ENCODE assay signal across 11 mouse cellular contexts in the genomic region with DNA sequence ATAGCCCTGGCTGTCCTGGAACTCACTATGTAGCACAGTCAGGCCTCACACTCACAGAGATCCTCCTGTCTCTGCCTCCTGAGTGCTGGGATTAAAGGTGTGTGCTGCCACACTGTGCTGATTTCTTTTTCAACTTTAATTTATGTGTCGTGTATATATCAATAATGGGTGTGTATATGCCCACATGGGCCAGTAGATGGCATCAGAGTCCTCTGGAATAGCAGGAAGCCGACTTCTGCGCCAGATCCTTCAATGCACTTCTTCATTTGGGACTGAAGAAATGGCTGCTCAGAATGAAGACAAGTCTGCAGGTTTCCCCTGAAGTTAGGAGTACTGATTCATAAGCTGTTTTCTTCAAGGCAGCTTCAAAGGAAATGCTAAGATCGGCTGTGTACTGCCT. TPM values are rescaled to one million over a fixed set of nuclear protein-coding genes. Genes with fewer than 3 reads are reported as not detected.
DNase-seq lines count a peak whose midpoint lies in the region; ATAC-seq lines count a peak whose summit lies in the region.
"Had no signal": no experiment of that assay in that cellular context is flagged by ENCODE, and none has a peak within 500 bp of the region (broad histone marks: within the 10 kb centered on the region; RNA-seq: fewer than 3 reads in every experiment).

No protein-coding gene starts in this region.

- no peaks in the 10 kb centered on the region for H3K4me1 ChIP-seq in heart, embryonic 11.5 days (ENCODE audit: control insufficient read depth, insufficient read depth, low read length)
- H3K4me1 ChIP-seq: neural tube, embryonic 13.5 days had no signal

- H3K27me3 ChIP-seq in heart, embryonic 11.5 days (ENCODE audit: control insufficient read depth, insufficient read depth, low read length), result no peaks in the 10 kb centered on the region
- H3K27me3 ChIP-seq in splenic B cell, adult 2 months (ENCODE audit: control insufficient read depth, insufficient read depth, low read length, poor library complexity, severe bottlenecking), result no peaks in the 10 kb centered on the region
- H3K27me3 ChIP-seq: neural tube, embryonic 13.5 days had no signal

- H3K27ac ChIP-seq in heart, embryonic 11.5 days (ENCODE audit: low read depth, low read length), result no peak overlapping the region
- H3K27ac ChIP-seq: neural tube, embryonic 13.5 days had no signal

- no peaks in the 10 kb centered on the region for H3K36me3 ChIP-seq in heart, embryonic 11.5 days (ENCODE audit: control insufficient read depth, insufficient read depth, low read length)
- H3K36me3 ChIP-seq in splenic B cell, adult 2 months (ENCODE audit: control insufficient read depth, insufficient read depth, low read length, poor library complexity, severe bottlenecking), result no peaks in the 10 kb centered on the region
- H3K36me3 ChIP-seq: neural tube, embryonic 13.5 days had no signal

- H3K9me3 ChIP-seq in heart, embryonic 11.5 days (replicated peaks; ENCODE audit: control insufficient read depth, low read length), result 0 out of 2 replicates have a peak, but pooled peaks cover 2% of the 10 kb centered on the region

- H3K4me3 ChIP-seq in heart, embryonic 11.5 days (ENCODE audit: low read depth, low read length), result no peak overlapping the region
- H3K4me3 ChIP-seq: neural tube, embryonic 13.5 days had no signal

- peak; percentile 13 to 34 for DNase-seq in heart, postnatal 10 days
- peak; percentile 12 for DNase-seq in thymus, postnatal 0 days (ENCODE audit: low spot score)
- DNase-seq in thymus, postnatal 10 days (ENCODE audit: low spot score in 2 of 2), result no peak
- peak; percentile 34 for DNase-seq in forelimb bud, embryonic 11.5 days (ENCODE audit: low read depth, low spot score)
- peak; percentile 79 for DNase-seq in splenic B cell, adult 2 months (ENCODE audit: low read depth, low spot score)
- no peak for DNase-seq in heart, postnatal 25 days (ENCODE audit: low spot score)
- DNase-seq in gastrocnemius, postnatal 10 days, result no peak

- no peak for ATAC-seq in heart, embryonic 11.5 days (replicated peaks; ENCODE audit: insufficient number of reproducible peaks, low FRiP score, low TSS enrichment)
- ATAC-seq: activated CD4-positive, CD25-positive, alpha-beta regulatory T cell, adult 4 months had no signal

- WGBS in heart, embryonic 11.5 days (ENCODE audit: insufficient replicate concordance), result 44% methylated on average over 4 of the region's 4 CpGs

- no peak overlapping the region for H3K9ac ChIP-seq in heart, embryonic 11.5 days (ENCODE audit: low read depth, low read length)
- H3K9ac ChIP-seq: neural tube, embryonic 13.5 days had no signal

- H3K4me2 ChIP-seq in heart, embryonic 11.5 days, result no peak overlapping the region
- H3K4me2 ChIP-seq: neural tube, embryonic 13.5 days had no signal

- intact Hi-C loops in heart, postnatal 10 days (cut with DNase I), result no loop called here
- intact Hi-C loops in heart, postnatal 25 days (cut with DNase I), result no loop called here

RNA-seq across cellular contexts. Expression of a gene that starts 30.4 kb away (rescaled TPM):
- total RNA-seq in heart, postnatal 10 days (2021), result under 1 TPM in 1 of 2 experiments, not detected in 1; 0.38 TPM
- not detected in 2 replicates for polyA plus RNA-seq in heart, embryonic 11.5 days (2014; fragmentation: Nextera tagmentation; extraction: Ambion mirVana)
- polyA plus RNA-seq in thymus, postnatal 0 days (2015; fragmentation: Nextera tagmentation; extraction: Ambion mirVana), result 0.05 and 0.10 TPM in 2 replicates
- total RNA-seq in heart, postnatal 25 days (2021), result under 1 TPM; 0.18 to 0.34 TPM
- total RNA-seq in gastrocnemius, postnatal 10 days (2021), result under 1 TPM in 1 of 2 experiments, not detected in 1; 0.16 TPM
- polyA plus RNA-seq: activated CD4-positive, CD25-positive, alpha-beta regulatory T cell, adult 4 months; neural tube, embryonic 13.5 days had no signal

RNA-seq across cellular contexts. Expression of a gene that starts 53.4 kb away (rescaled TPM):
- not detected for total RNA-seq in heart, postnatal 10 days (2021)
- 0.04 TPM in 1 of 2 replicates, not detected in the other for polyA plus RNA-seq in heart, embryonic 11.5 days (2014; fragmentation: Nextera tagmentation; extraction: Ambion mirVana)
- polyA plus RNA-seq in thymus, postnatal 0 days (2015; fragmentation: Nextera tagmentation; extraction: Ambion mirVana), result not detected in 2 replicates
- not detected for total RNA-seq in heart, postnatal 25 days (2021)
- not detected for total RNA-seq in gastrocnemius, postnatal 10 days (2021)
- total RNA-seq: left cerebral cortex, adult 8-10 months had no signal
- polyA plus RNA-seq: activated CD4-positive, CD25-positive, alpha-beta regulatory T cell, adult 4 months; neural tube, embryonic 13.5 days had no signal

Comparison
In these comparisons a context has a peak if more than half of its experiments do, and no peak if none do; other contexts are left out.
1. DNase-seq: peak in heart, postnatal 10 days (2 of 2), thymus, postnatal 0 days (single experiment), forelimb bud, embryonic 11.5 days (single experiment) and splenic B cell, adult 2 months (single experiment); none in thymus, postnatal 10 days (0 of 2), heart, postnatal 25 days (single experiment) and gastrocnemius, postnatal 10 days (single experiment).